Mouse (Mus musculus): Measurements from ENCODE around the gene Fgf10.

The Fgf10 gene

DNA sequence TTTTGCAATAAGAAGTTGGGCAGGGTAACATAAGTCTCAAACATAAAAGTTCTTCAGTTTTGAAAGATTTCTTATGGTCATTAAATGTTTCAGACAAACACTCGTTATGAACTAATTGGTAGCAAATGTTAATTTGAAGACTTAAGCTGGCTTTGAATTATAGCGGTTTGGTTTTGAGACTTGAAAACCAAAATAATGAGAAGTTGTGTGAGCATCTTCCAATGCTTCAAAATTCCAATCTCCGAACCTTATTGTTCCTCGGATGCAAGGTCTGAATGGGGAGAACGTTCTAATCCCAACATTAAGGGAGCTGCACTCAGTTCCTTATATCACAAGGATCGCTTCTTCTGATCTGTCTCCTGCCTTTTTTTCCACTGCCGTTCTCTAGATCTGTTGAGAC, at the start of gene Fgf10:
Fgf10 (plus strand) TSS at position 301 of the 400 bp plus-strand sequence.
- no peak for DNase-seq

DNA sequence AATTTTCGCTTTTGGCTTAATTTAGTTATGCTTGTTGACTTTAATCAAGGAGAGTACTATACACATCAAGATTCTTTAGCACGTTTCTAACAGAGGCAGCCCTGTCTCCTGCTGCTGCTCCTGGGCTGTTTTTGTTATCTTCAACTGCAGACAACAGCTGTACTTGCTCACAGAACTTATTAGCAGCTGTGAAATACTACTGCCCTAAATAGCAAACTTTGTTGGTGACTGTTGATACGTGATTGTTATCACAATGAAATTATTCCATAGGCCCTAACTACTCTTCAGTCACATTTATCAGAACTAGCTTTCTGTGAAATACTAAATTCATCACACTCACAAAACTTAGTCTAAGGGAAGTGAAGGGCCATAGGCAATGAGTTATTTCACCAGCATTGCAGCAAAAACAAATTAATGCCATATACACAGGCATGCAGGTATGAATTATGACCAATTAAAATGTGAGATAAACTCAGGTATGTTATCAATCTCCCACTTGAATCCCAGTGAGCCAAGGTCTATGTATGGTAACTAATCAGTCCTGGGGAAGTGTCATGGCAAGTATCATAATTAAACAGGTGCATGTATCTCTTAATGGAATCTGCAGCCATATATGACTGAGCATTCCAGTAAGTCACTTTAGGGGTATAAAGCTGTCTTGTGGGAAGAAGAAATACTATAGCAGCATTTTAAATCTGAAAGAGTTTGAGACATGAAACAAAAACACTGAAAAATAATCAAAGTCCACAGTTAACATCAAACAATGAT, 39.7 kb upstream of the Fgf10 start:
- no peak for DNase-seq

DNA sequence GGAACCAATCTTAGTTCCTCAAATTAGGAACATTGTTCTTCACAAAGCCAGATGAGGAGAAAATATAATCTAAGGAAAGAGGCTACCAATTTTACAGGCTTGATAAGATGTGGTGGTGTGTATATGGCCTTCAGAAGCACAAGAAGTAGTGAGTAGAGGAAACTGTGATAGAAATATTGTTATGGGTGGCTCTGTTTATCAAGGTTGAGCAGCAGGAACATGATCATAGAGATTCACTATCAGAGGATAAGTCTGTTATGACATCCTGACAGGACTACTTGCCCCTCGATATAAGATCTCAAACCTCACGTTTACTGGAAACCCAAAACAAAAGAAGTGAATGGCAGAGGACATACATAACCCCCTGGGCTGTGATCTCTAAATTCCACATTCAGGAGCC, 38.1 kb upstream of the Fgf10 start:
- no peak for DNase-seq

DNA sequence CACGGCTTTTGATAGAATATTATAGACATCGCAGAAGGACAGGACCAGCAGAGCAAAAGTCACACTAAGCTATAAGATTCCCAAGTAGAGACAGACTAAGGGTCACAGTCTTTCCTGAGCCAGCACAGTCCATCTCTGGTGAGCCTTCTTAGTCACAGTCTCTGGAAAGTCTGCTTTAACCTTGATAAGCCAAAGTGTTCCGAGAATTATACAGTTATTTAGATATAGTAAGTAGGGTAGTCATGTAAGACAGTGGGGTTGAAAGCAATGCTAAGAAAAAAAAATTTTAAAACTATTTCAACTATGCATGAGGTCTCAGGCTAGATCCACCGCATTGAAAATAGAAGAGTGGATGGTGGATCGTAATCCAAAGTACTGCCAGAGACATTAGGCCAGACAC, 33.5 kb upstream of the Fgf10 start:
- no peak for DNase-seq

DNA sequence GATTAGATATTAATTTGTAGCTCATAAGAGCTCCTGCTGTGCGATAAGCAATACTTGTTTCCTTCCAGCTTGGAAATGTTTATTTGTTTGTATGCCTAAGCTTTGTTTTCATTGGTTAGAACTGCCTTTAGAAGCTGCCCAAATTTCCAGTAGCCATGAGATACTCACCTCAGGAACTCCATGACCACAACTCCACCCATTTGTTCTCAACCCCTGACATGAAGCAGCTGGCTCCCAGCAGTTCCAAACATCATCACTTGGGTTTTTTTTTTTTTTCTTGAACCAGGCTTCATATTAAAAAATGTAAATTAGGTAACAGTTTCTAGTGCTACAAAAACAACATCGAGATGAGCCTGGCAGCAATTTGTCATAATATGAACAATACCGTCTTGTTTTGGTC, 27.0 kb upstream of the Fgf10 start:
- no peak for DNase-seq

DNA sequence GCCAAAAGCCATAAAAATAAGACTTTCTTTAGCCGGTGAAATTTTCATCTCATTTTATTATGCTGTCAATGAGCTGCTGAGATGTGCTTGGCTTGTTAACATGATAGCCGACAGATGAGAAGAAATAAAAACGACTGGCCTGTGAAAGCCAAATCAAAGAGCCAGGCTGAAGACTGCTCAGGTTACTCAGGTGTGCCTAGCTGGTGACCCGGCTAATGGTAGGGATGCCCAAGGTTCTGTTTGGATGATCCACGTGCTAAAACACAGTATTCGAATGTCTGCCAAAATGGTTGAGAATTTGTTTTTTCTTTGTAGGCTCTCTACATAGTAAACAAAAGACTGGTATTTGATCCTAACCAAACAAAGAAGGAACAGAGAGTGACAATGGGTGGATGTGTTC, 26.5 kb upstream of the Fgf10 start:
- DNase-seq: no peak

DNA sequence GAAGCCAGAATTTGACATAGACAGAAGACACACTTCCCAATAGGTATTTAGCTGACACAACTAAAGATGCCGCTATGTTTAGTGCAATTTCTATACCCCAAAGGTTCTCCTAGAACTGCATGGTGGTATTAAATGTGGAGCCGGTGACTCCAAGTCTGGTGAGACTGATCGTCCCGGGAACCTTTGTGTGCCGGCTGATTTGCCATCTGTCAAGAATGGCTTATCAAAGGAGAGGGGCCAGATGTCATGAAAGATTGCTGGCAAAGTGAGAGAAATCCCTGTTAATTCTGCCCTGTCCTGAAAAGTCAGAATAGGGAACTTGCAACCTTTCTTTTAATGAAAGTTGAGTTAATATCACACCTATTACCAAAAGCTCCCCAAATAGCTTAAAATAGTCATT, 12.6 kb upstream of the Fgf10 start:
- no peak for DNase-seq

DNA sequence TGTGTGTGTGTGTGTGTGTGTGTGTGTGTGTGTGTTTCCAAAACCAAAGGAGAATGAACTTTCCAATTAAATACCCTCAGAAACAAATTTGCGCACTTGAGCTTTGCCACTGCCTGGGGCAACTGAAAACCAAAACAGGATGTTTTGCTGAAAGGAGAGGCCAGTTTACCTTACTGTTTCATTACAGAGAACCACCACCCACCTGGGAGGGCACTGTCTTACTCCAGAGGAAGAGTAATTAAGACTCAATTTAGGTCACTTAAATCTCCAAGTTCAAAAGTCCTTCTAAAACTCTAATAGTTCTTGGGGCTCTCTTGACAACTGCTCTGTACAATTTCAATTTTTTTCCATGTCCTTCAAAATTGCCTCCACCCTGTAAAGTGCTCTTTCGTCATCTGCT, 11.6 kb upstream of the Fgf10 start:
- DNase-seq: no peak

DNA sequence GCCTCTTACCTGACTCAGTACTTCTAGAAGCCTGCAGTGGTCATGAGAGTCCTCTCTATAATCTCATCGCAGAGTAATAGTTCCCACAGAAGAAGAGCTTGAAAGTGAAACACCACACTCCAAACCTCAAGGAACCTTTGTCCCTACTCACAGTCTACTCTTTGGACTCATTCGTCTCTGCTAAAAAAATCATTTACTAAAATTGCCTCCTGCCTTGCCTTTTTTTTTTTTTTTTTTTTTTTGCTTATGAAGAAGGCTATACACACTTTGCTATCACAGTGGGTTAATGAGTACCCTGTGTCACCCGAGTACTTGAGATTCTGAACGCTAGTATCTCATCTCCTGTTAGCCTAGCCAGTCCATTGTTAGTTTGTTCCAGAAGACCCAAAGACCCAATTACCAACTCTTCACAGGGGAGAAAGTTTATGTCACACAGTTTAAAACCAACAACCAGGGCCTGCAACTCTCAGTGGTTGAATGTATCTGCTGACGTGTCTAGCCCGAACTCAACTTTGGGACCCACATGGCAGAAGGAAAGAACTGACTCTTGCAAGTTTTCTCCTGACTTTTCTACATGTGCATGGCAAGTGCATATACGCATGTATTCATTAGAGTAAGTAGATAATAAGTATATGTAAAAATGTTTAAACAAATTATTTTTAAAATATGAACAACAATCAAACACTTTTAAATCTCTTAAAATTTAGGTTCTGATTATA, 10.8 kb upstream of the Fgf10 start:
- DNase-seq: no peak

DNA sequence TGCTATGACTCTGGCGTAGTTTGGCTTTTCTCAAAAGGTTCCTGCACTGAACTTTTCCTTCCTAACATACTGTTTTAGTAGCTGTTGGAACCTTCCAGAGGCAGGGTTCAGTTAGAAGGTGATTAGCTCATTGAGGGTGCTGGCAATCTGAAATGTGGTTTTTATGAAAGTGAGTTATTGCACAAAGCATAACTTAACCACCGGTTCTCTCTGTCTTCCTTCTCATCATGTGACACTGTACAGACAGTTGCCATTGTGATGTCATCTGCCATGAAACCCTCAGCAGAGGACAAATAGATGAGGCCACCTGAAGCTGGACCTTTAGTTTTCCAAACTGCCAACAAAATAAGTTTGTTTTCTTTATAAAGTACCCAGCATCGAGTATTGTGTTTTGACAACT, 7.9 kb upstream of the Fgf10 start:
- DNase-seq: no peak

DNA sequence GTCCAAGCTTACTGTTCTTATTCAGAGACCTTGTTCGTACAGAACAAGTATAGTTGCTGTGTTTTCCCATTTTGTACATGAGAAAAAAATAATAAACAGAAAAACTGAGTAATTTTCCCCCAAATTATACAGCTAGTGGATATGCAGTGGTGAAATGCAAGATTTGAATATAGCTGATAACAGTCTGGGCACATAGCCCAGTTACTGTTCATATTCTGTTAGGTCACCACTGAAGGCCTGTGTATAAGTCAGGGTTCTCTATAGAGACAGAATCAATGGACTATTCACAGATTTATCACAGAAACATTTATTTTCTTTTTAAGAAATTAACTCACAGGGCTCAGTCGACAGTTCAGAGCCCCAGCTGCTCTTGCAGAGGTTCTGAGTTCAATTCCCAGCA, 4.7 kb upstream of the Fgf10 start:
- DNase-seq: no peak

DNA sequence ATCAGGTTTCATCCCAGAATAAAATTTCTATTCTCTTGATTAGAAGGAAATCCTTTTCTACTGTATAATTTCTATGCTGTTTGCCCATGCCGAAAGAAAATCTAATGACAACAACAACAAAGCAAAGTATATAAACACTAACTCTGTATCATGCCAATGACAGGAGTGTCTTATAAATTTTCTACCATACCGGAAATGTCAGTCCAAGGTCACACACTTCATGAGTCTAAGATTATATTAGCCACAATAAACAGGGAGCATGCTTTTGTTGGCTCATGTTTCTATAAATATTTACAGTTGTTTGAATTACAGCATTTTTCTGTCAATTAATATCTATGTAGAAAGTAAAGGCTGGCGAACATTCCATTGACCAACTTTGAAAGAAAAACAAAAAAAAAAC, 9.6 kb downstream of the Fgf10 start:
- DNase-seq: no peak

DNA sequence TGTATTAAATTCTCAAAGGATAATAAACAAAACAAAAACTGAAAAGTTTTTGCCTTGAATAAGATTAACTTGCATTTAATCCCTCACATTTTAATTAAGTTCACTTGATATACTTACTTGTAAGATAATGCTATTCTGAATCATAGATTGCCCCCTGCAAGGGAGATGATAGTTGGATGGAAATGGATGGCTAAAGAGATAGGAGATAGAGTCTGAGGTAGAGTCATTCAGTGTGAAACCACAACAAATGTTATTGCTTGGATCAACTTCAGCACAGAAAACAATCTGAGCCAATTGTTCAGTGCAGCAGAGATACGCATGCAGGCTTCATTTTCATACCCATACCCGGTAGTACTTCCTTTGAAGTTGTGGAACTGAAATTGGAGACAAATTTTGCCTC, 23.5 kb downstream of the Fgf10 start:
- DNase-seq: no peak

DNA sequence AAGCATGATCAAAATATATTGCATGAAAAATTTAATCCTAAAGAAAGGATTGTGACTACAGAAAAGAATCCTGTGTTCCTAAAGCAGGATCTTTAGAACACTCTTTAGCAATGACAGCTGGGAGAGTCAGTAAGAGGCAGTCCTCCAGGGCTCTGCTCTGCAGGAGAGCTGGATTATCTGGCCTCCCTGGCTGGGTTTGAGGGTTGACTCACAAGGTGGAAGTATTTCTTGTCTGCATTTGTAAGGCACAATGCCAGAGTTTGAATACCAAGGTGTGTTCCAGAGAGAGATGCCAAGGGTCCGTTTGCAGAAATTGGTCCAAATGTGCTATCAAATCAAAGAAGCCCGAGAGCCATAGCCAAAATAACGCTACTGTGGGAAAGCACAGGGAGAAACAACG, 25.5 kb downstream of the Fgf10 start:
- no peak for DNase-seq

DNA sequence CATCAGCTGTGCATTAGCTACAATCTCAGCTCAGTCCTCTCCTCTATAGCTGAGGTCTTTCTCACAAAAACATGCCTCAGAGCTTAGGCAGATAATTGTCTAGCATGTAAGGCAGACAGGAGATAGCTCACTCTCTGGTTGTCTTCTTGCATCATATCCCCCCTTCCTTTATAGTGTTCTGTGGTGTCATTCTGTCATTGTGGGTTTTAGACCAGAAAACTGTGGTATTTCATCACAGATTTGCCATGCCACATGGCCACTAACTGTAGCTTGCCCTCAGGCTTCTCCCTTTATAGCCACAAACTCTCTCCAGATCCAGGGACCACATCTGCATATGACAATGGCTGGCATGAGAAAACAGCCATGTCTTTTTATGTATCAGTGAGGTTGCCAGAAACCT, 34.1 kb downstream of the Fgf10 start:
- DNase-seq: no peak

DNA sequence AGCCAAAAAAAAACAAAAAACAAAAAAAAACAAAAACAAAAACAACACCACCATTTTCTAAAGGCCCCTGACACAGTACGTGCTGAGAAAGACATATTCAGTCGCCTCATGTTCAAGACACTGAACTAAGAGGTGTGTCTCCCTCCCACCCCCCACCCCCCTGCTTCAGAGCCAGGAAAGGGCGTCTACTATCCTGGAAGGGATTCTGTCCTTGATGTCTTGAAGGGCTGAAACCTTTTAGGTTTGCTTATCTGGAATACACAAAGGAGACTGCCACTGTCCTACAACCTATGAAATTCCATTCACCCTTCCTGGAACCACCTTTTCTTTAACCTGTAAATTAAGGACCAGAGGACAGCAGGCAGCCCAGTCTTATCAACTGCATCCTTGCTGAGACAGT, 36.1 kb downstream of the Fgf10 start:
- no peak for DNase-seq

DNA sequence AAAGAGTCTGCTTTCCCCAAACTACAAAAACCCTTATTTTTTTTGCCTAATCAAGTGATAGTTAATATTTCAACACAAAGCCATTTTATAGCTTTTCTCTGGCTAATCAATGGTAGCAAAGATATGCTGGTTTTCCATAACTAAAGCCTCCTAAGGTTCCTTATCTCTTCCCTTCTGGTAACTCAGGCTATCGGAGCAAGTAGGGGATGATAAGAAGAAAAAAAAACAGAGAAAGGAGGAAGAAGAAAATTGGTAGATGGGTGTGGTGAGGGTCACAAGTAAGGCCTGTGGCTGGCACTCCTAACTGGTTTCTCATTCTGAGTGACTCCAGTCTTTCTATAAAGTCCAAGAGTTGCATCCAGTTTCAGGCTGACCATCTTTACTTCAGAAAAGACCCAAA, 40.3 kb downstream of the Fgf10 start:
- no peak for DNase-seq

DNA sequence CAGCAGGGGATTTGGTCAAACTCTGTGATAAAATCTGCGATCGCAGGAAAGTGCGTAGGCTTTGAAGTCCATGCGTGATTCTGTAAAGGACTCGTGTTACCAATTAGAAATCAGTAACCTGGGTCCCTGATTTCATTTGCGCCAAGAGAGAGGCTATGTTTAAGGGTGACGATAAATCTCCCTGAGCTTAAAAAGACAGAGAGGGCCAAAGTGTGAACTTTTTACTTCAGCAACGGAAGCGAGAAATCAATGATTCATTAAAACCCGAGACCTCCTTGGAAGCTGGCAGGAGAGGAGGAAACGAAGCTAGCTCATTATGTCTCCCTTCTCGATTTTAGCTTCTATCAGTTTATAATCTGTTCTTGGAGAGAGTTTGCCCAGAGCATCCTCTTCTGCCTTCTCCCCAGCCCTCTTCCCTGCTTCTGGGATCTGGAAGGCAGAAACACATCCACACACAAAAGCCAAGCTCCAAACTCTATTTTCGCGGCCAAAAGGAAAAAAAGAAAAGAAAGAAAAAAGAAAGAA, 44.1 kb downstream of the Fgf10 start:
- no peak for DNase-seq

DNA sequence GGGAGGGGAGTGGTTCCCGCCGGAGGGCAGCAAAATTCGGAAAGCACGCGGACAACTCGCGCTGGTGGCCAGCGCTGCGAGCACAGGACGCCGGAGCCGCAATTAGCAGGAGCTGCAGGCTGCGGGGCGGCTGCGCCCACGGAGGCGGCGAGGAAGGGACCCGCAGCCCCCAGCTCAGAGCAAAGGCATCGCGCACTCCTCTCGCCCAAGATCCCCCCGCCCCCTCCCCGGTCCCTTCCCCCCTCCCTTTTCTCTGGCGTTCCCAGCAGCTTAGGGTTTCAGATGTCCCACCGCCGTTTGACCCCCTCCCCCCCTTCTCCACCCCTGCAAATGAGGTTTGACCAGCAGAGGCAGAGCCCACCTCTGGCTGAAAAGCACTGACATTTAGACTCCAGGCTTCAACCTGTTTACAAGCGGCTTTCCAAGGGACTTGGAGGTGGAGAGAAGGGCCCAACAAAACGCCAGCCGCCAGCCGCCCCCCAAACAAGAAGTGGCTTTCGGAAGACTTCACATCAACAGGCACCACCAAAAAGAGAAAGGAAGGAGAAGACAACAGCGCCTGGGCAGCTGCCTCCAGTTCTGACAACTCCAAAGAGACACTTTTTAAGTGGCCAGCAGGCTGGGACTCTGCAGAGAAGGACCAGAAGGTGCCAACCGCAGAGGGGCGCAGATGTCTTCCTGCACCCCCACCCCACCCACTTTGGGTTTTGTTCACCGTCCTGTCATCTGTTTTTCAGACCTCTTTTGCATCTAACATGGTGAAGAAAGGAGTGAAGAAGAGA, 44.9 kb downstream of the Fgf10 start:
- peak; percentile 8 for DNase-seq

DNA sequence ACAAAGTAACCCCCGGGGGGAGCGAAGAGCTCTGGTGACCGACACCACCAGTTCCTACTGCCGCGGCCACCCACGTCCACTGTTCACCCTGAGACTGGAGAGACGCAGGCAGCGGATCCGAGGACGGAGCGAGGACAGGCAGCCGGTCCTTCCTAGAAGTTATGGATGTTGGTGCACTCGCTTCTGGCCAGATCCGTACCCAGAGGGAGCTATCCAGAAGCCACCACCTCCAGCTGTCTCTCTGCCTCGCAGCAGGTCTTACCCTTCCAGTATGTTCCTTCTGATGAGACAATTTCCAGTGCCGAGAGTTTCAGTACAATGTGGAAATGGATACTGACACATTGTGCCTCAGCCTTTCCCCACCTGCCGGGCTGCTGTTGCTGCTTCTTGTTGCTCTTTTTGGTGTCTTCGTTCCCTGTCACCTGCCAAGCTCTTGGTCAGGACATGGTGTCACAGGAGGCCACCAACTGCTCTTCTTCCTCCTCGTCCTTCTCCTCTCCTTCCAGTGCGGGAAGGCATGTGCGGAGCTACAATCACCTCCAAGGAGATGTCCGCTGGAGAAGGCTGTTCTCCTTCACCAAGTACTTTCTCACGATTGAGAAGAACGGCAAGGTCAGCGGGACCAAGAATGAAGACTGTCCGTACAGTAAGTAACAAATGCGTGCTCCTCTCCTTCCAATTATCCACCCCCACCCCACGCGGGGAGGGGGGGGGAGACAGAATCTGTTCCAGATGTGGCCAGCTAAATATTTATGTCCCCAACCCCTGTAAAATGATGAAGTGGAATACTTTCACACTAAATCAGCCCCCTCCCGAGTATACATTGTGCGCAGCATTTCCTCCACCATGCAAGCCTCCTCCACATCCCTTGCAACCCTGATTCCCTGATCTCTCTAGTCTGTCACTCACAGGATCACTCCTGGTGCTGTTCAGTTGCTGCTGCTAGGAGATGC, 45.8 kb downstream of the Fgf10 start:
- peak; percentile 11 for DNase-seq

DNA sequence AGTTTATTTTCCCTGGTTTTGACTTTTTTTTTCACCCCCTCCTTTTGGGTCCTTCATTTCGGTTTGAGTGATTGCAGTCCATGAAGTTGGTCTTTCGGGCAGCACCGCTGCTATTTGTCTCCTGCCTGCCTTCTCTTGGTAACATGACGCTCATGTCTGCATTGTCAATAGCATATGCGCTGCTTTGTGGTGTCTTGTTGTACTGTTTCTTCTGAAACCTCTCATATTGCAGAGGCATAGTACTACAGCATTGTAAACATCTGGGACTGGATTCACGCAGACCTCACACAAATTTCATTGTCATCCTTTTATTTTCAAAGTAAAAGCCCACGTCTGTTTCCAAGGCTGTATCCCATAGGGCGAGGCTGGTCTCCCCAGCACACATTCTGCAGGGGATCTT, 46.7 kb downstream of the Fgf10 start:
- no peak for DNase-seq

DNA sequence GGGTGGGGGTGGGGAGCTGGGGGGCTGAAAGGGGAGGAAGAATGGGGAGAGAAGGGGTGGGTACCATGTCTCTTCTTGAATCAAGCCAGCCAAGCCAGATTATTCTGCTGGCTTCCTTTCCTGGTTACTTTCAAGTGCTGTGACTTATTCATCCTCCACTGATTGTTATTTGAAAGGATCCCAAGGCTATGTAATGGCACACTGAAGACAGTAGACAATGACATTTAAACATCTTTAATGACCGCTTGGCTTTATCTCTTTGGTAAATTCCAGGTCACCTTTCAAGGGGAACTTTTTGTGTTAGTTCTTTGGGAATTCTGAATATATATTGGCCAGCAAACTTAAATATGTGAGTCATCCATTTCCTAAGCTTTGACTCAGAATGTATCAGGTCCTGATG, 47.1 kb downstream of the Fgf10 start:
- no peak for DNase-seq

DNA sequence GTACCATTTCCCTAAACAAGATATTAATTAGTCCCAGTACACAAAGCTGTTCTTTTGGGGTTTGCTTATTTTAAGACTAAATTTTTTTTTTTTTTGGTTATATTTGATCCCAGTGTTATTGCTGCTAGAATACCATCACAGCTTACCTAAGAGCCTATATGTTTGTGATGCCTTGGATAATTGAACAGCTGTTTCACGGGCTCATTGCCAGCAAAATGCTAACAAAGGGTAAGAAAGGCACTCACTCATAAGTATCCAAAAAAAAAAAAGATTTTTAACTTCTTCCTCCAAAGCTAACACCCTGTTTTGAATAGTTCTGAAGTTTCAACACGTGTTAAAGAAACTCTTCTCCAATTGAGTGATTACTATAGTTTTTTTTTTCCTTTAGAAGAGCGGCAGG, 48.8 kb downstream of the Fgf10 start:
- no peak for DNase-seq
